Mouse (Mus musculus) layer of hippocampus, postnatal 25 days (tissue): ENCODE results near the gene Sertad1. TPM values are rescaled to one million over a fixed set of nuclear protein-coding genes. Genes with fewer than 3 reads are reported as not detected.

Source experiments
- DNase-seq, 2 experiments: peaks; one replicate each; pipeline ENCODE4 v3.0.0; 2022; ENCODE audit warnings: mixed read lengths in 2 of 2, low spot score in 1 of 2; ENCODE audit errors: extremely low spot score in 1 of 2
- total RNA-seq, 2 experiments: library from RNA; stranded (reverse); gene quantifications; 2 replicates each; pipeline ENCODE4 v1.2.3; 2021

The Sertad1 gene
- total RNA-seq, result 1 to 10 TPM; 7.0 to 7.3 TPM

- peak; percentile 94 for DNase-seq
These were observed at the start of gene Sertad1 for GRCm38 (mm10) chr7:27486770-27487697. Gene Sertad1 (plus strand): TSS chr7:27486910.

DNA sequence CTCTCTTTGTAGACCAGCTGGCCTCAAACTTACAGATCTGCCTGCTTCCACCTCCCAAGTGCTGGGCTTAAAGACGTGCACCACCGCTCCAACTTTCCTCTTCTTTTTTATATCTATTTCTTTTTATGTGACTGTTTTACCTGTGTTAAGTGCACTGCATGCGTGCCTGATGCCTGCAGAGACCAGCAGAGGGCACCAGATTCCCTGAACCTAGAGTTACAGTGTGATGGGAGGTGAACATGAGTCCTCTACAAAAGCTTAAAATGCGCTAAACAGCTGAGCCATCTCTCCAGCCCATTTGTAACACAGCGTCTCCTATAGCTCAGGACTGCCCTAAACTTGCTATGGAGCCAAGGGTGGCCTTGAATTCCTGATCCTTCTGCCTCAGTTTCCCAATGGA, 49.2 kb upstream of the Sertad1 start:
- DNase-seq, result no peak

- no peak for DNase-seq
These were observed 46.7 kb upstream of the Sertad1 start for GRCm38 (mm10) chr7:27440014-27440413.

DNA sequence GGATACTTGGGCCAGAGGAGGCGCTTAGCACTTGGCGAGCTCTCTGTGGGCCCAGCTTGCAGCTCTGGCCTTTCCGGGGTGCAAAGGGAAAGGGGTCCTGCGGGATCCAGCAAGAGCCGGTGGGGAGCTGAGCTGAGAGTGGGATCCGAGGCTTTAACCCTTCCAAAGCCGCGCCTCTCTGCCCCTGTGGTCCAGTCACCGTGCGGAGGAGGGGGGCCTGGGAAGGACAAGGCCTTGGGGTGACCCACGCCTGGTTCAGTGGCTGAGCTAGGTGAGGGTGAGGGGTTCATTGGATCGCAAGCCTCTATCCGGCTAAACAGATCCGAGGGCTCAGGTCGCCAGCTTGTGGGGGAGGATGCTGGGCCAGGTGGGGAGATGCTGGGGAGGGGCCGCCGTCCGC, 40.7 kb upstream of the Sertad1 start:
- peak; percentile 11 to 24 for DNase-seq

GRCm38 (mm10) chr7:27446521-27447418, 39.9 kb upstream of the Sertad1 start:
- DNase-seq, result peak; percentile 45 to 68

- DNase-seq, result peak; percentile 78 to 88
These were observed 39.1 kb upstream of the Sertad1 start, which contains the start of the genes Sptbn4 and Blvrb for GRCm38 (mm10) chr7:27447419-27448286. Gene Sptbn4 (minus strand): TSS chr7:27447686. Gene Blvrb (plus strand): TSS chr7:27447978.

DNA sequence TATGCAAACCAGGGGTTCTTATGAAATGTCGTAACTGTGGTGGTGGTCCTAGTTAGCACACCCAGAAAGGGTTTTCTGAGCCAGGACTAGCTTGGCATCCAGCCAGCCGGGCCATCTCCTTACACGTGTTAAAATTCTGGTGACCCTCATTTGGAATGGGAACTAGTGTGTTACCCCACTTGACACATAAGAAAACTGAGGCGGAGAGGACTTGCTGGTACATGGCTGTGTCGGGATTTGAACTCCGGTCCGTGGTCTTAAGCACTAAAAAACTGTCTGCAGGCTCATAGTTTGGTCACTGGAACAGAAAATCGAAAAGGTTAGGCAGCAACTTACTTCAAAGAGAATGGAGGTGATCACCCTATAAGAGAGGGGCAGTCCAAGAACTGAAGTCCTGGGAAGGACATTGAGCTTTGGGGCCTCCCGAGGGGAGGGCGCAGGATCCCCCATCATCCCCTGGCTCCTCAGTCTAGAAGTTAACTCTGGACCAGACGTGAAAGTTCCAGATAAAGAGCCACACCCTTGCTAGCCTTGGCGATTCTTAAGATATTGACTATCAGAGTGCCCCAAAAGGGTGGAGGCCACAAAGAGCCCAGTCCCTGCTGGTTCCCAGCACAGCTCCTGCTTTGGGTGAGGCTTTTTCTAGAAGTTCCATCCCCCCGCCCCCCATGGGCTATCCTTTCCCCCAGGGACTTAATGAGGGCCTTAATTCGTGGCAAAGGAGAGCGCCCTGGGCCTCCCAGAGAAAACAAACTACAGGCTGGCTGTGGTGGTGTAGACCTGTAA, 38.1 kb upstream of the Sertad1 start:
- DNase-seq, result peak in 1 of 2 experiments; percentile 11

- DNase-seq, result peak; percentile 45 to 86
These were observed 37.4 kb upstream of the Sertad1 start for GRCm38 (mm10) chr7:27449256-27449862.

DNA sequence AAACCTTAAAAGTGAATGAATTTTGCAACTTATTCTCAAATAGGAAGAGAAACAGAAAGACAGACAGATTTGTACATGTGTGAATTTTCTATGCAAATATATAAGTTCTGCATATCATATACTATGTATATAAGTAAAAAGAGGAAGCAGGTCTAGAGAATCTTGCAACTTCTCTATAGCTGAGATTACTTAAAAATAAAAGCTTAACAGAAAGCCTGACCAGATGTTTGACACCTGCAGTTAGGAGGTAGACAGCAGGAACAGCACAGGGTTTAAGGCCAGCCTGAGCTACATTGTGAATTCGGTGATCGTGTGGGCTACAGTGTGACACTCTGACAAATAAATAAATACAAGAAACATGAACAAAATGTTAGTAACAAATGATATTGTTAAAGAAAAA, 35.4 kb upstream of the Sertad1 start:
- DNase-seq, result no peak

DNA sequence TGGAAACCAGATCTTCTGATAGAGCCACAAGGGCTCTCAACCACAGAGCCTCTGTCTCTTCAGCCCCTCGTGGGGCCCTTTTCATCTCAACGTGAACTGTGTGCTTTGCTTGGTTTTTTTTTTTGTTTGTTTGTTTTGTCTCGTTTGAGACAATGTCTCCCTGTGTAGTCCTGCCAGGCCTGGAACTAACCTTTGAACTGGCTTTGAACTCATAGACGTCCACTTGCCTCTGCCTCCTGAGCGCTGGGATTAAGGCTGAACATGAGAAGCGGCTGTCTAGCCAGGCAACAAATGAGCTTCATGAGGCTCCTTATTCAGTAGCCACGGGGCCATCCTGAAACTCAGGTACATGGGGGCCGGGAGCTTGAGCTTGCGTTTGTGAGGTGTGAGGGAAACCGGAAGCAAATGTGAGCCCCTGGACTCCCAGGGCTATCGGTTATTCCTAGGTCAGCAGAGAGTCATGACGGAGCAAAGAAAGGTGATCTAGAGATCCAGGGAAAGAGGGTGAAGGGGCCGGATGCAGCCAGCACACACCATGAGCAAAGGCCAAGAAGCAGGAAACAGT, 34.4 kb upstream of the Sertad1 start:
- DNase-seq, result no peak

GRCm38 (mm10) chr7:27454461-27455121, 32.1 kb upstream of the Sertad1 start:
- no peak for DNase-seq

- no peak for DNase-seq
These were observed 31.4 kb upstream of the Sertad1 start for GRCm38 (mm10) chr7:27455273-27455672.

DNA sequence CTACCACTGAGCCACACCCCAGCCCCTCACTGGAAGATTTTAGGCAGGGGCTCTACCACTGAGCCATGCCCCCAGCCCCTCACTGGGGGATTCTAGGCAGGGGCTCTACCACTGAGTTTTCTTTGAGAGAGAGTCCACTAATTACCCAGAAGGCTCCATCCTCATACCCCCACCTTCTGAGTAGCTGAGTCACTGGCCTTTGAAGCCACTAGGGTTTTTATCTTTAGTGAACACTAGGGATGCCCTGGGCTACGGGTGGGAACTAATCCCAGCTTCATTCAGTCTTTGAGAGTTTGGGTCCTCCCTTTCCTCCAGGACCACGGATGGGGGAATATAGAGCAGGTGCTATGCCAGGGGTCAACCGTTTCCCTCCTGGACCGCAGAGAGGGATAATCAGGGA, 28.1 kb upstream of the Sertad1 start:
- no peak for DNase-seq

DNA sequence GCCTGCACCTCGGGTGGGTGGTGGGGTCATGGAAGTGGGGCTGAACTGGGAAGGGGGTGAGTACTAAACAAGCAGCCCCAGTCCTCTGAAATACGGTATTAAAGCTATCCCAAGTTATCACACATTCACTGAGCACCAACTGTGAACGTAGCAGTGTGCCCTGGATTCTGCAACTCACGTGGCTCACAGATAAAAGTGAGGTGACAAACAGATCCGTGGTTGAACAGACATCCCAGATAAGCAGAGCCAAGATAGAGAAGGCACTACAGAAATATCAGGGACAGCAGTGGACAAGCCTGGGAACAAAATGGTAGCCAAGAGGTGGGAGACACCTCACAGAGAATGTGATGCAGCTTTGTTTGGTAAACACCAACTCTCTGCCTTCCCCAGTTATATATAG, 27.1 kb upstream of the Sertad1 start:
- DNase-seq, result no peak

DNA sequence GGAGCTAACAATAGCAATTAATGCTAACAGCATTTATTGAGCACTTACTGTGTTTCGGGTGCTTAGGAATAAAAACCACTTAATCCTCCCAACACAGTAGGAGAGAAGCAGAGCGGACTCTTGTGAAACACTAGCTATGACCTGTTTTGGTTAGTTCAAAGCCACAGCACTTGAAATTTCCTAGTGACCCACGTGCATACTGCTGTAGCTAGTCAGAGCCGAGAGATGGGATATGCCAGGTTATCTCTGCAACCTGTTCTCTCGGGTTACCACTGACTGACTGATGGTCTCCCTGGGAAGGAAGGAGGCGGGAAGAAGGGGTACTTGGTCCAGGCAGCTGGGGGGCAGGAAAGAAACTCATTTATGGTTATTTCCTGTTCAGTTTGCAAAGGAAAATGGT, 26.2 kb upstream of the Sertad1 start:
- DNase-seq, result no peak

DNA sequence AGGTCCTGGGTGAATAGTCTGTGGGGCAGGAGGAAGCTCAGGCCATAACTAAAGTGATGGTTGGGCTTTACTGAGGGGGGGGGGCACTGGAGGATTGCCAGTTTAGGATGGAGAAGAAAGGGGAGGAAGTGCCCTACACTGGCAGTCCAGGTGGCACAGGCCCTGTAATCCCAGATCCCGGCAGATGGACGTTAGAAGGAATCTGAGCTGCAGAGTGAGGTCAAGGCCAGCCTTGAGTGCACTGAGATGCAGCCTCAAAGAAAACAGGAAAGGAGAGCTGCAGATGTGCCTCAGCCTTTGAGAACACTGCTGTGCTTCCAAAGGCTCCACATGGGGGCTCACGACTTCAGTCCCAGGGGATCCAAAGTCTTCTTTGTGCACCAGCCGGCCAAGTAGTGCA, 19.1 kb upstream of the Sertad1 start:
- DNase-seq, result no peak

- DNase-seq, result no peak
These were observed 15.2 kb upstream of the Sertad1 start for GRCm38 (mm10) chr7:27471390-27472120.
